Mouse (Mus musculus) CH12.LX (cell line): ENCODE results near the gene Xylt1.

Experiments
- EP300 ChIP-seq: IDR thresholded peaks from 2 replicates; pipeline ENCODE4 v1.6.1; 2011; ENCODE audit warnings: low read length, improper control_type of control experiment
- ETS1 ChIP-seq: conservative IDR thresholded peaks from 2 replicates; pipeline ENCODE4 v1.6.1; 2012; ENCODE audit warnings: low read depth, mild to moderate bottlenecking, inconsistent platforms, low read length, improper control_type of control experiment, moderate library complexity
- POLR2A ChIP-seq: IDR thresholded peaks from 2 replicates; pipeline ENCODE4 v1.6.1; 2011; ENCODE audit warnings: low read depth, mild to moderate bottlenecking, improper control_type of control experiment, low read length

DNA sequence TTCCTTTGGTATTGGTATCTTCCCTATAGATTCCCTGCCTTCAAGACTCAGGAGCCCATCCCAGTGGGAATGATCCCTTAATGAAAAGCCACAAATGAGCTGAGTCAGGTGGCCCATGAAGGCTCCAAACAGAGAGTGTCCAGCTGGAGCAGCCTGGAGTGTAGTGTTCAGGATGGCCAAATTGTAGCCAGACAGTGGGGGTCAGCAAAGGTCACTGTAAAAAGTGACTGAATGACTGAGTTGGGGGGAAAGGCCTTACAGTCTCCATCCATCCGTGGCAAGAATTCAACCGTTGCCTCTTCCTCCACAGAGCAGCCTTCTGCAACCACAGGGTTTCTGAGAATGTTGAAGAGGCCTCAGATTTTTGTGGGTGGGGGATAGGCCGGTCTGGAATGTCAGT lies 151.9 kb downstream of the Xylt1 start:
- no peak for TF ChIP-seq POLR2A
- no peak for TF ChIP-seq EP300
- TF ChIP-seq ETS1 = no peak
